Mouse (Mus musculus): ENCODE measurements around the gene Pik3r3. TPM values are rescaled to one million over a fixed set of nuclear protein-coding genes. Genes with fewer than 3 reads are reported as not detected.
"Not testable (repeated sequence)": the region's sequence is repeated elsewhere in the genome, so short reads cannot be mapped to it uniquely, and the experiment has no call there.

Gene Pik3r3
- polyA plus RNA-seq, 1 experiment from 2014 or later: 103 TPM

DNA sequence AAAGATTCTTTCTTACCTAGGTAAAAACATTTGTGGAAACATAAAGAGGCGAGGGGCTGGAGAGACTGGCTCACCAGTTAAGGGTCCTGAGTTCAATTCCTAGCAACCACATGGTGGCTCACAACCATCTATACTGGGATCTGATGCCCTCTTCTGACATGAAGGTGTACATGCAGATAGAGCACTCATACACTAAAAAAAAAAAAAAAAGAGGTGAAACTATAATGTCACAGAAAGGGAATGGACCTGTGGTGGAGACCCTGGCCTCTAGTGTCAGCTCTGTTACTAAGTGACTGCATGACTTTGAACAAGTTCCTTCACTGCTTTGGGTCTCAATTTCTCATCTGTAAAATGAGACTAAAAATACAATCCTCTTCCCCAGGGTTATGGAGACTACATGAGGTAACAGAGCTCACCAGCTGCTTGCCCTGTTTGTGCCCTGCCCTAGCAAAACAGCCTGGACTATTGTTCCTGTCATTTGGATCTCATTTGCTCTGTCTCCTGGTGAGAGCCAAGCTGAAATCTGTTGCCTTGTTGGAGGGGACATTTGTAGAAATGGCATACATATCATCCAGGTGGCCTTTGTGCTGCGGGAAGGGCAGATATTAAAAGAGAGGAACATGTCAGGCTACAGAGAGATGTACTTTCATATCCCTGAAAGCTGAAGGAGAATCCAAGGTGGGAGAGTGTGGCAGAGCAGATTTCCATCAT, 5.4 kb upstream of the Pik3r3 start:
- Histone ChIP-seq H3K27ac (ENCODE audit: low read depth, low read length) (no peak overlapping the region), H3K4me2 (replicated peaks; ENCODE audit: low read depth, low read length) (no peak overlapping the region), H3K4me1 (replicated peaks; ENCODE audit: control insufficient read depth, insufficient read depth, low read length) (no peaks in the 10 kb centered on the region; the same call in 1 of the 2 replicates), H3K27me3 (ENCODE audit: control insufficient read depth, insufficient read depth, low read length) (no peaks in the 10 kb centered on the region), H3K36me3 (ENCODE audit: control insufficient read depth, insufficient read depth, low read length) (no peaks in the 10 kb centered on the region), H3K9me3 (ENCODE audit: control insufficient read depth, low read length) (no peaks in the 10 kb centered on the region), H3K4me3 (ENCODE audit: low read depth, low read length) (no peak overlapping the region), H3K9ac (ENCODE audit: low read depth, low read length) (no peak overlapping the region)
- DNase-seq (ENCODE audit: low spot score) (no peak), ATAC-seq (ENCODE audit: low FRiP score) (no peak)
- WGBS: 82% methylated on average over 2 of the region's 2 CpGs

- Histone ChIP-seq H3K9me3 (ENCODE audit: control insufficient read depth, low read length) (no peaks in the 10 kb centered on the region), H3K4me2 (replicated peaks; ENCODE audit: low read depth, low read length) (no peak overlapping the region), H3K4me1 (replicated peaks; ENCODE audit: control insufficient read depth, insufficient read depth, low read length) (no peaks in the 10 kb centered on the region; the same call in 1 of the 2 replicates), H3K27me3 (ENCODE audit: control insufficient read depth, insufficient read depth, low read length) (no peaks in the 10 kb centered on the region), H3K9ac (ENCODE audit: low read depth, low read length) (no peak overlapping the region), H3K36me3 (ENCODE audit: control insufficient read depth, insufficient read depth, low read length) (no peaks in the 10 kb centered on the region), H3K27ac (ENCODE audit: low read depth, low read length) (no peak overlapping the region), H3K4me3 (ENCODE audit: low read depth, low read length) (no peak overlapping the region)
- ATAC-seq (ENCODE audit: low FRiP score): no peak
- DNase-seq (ENCODE audit: low spot score): no peak
- WGBS: 68% methylated on average over 2 of the region's 2 CpGs
Measured at GRCm38 (mm10) chr4:116217046-116217445, 4.4 kb upstream of the Pik3r3 start.

- ATAC-seq (ENCODE audit: low FRiP score); H3K9ac ChIP-seq (ENCODE audit: low read depth, low read length): not testable (repeated sequence)
- WGBS: 92% methylated on average over 1 of the region's 1 CpGs
Measured at GRCm38 (mm10) chr4:116217661-116218060, 3.8 kb upstream of the Pik3r3 start.

GRCm38 (mm10) chr4:116219056-116219455, 2.4 kb upstream of the Pik3r3 start:
- ATAC-seq (ENCODE audit: low FRiP score): no peak
- WGBS: 89% methylated on average over 1 of the region's 1 CpGs
- no peaks in the 10 kb centered on the region; the same call in 1 of the 2 replicates for H3K4me1 ChIP-seq (replicated peaks; ENCODE audit: control insufficient read depth, insufficient read depth, low read length)

More at GRCm38 (mm10) chr4:116217661-116218060, 3.8 kb upstream of the Pik3r3 start:
- not testable (repeated sequence) for H3K4me3 ChIP-seq (ENCODE audit: low read depth, low read length); H3K36me3 ChIP-seq (ENCODE audit: control insufficient read depth, insufficient read depth, low read length); H3K27ac ChIP-seq (ENCODE audit: low read depth, low read length); H3K4me1 ChIP-seq (replicated peaks; ENCODE audit: control insufficient read depth, insufficient read depth, low read length); DNase-seq (ENCODE audit: low spot score); H3K4me2 ChIP-seq (replicated peaks; ENCODE audit: low read depth, low read length); H3K9me3 ChIP-seq (ENCODE audit: control insufficient read depth, low read length); H3K27me3 ChIP-seq (ENCODE audit: control insufficient read depth, insufficient read depth, low read length)

GRCm38 (mm10) chr4:116220071-116220650, 1.3 kb upstream of the Pik3r3 start:
- peak overlapping the region; percentile 64 for H3K4me2 ChIP-seq (replicated peaks; ENCODE audit: low read depth, low read length)

More at GRCm38 (mm10) chr4:116219056-116219455, 2.4 kb upstream of the Pik3r3 start:
- no peak for DNase-seq (ENCODE audit: low spot score)
- no peak overlapping the region for H3K4me3 ChIP-seq (ENCODE audit: low read depth, low read length)
- no peak overlapping the region for H3K27ac ChIP-seq (ENCODE audit: low read depth, low read length)
- no peak overlapping the region for H3K4me2 ChIP-seq (replicated peaks; ENCODE audit: low read depth, low read length)
- no peaks in the 10 kb centered on the region for H3K36me3 ChIP-seq (ENCODE audit: control insufficient read depth, insufficient read depth, low read length)
- no peaks in the 10 kb centered on the region for H3K27me3 ChIP-seq (ENCODE audit: control insufficient read depth, insufficient read depth, low read length)
- H3K9ac ChIP-seq (ENCODE audit: low read depth, low read length): no peak overlapping the region
- H3K9me3 ChIP-seq (ENCODE audit: control insufficient read depth, low read length): no peaks in the 10 kb centered on the region

GRCm38 (mm10) chr4:116220780-116221139, 658 bp upstream of the Pik3r3 start:
- no peaks in the 10 kb centered on the region for H3K9me3 ChIP-seq (ENCODE audit: control insufficient read depth, low read length)
- peak overlapping the region; percentile 89 for H3K9ac ChIP-seq (ENCODE audit: low read depth, low read length)
- H3K4me3 ChIP-seq (ENCODE audit: low read depth, low read length): peak overlapping the region; percentile 82
- 1% methylated on average over 16 of the region's 26 CpGs for WGBS
- no peaks in the 10 kb centered on the region for H3K36me3 ChIP-seq (ENCODE audit: control insufficient read depth, insufficient read depth, low read length)
- no peaks in the 10 kb centered on the region for H3K27me3 ChIP-seq (ENCODE audit: control insufficient read depth, insufficient read depth, low read length)
- DNase-seq (ENCODE audit: low spot score) (no peak), ATAC-seq (ENCODE audit: low FRiP score) (no peak)
- H3K4me2 ChIP-seq (replicated peaks; ENCODE audit: low read depth, low read length): peak overlapping the region; percentile 64
- no peaks in the 10 kb centered on the region; the same call in 1 of the 2 replicates for H3K4me1 ChIP-seq (replicated peaks; ENCODE audit: control insufficient read depth, insufficient read depth, low read length)
- H3K27ac ChIP-seq (ENCODE audit: low read depth, low read length): peak overlapping the region; percentile 100

More at GRCm38 (mm10) chr4:116220071-116220650, 1.3 kb upstream of the Pik3r3 start:
- no peaks in the 10 kb centered on the region; the same call in 1 of the 2 replicates for H3K4me1 ChIP-seq (replicated peaks; ENCODE audit: control insufficient read depth, insufficient read depth, low read length)
- no peaks in the 10 kb centered on the region for H3K9me3 ChIP-seq (ENCODE audit: control insufficient read depth, low read length)
- WGBS: 5% methylated on average over 6 of the region's 6 CpGs
- peak overlapping the region; percentile 82 for H3K4me3 ChIP-seq (ENCODE audit: low read depth, low read length)
- DNase-seq (ENCODE audit: low spot score) (peak; percentile 48), ATAC-seq (ENCODE audit: low FRiP score) (no peak)
- no peaks in the 10 kb centered on the region for H3K36me3 ChIP-seq (ENCODE audit: control insufficient read depth, insufficient read depth, low read length)
- H3K9ac ChIP-seq (ENCODE audit: low read depth, low read length): peak overlapping the region; percentile 89
- no peaks in the 10 kb centered on the region for H3K27me3 ChIP-seq (ENCODE audit: control insufficient read depth, insufficient read depth, low read length)
- peak overlapping the region; percentile 100 for H3K27ac ChIP-seq (ENCODE audit: low read depth, low read length)

DNA sequence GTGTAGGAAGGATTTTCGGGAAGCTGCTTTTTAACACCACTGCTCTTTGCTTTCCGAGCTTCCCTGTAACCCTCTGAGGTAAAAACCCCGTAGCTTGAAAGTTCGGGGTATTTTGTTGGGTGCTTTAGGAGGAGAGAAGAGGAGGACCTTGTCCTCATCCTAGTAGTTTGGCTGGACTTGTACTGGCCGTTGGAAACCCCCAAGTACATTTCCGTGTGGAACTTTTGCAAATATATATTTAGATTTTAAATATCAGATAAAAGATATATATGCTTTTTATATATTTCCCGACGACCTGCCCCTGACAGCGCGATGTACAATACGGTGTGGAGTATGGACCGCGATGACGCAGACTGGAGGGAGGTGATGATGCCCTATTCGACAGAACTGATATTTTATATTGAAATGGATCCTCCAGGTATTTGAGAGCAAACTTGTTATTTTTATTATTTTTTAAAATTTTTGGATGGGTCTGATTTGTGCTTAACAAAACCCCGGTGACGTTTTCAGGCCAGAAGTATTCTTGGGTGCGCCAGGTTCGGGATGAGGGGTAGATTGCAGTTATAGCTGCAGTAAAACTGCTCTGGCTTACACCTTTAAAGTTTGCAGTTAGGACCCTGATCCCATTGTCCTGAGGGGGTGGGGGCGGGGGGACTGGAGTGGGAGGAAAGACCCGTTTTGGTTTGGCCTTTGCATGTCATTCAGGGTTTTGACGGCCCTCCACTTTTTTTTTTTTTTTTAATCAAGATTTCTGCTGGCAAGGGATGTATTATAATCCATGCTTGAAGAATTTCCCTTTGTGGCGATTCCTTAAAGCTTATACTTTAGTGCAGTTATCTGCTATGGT, 801 bp downstream of the Pik3r3 start:
- peak overlapping the region; percentile 82 for H3K4me3 ChIP-seq (ENCODE audit: low read depth, low read length)
- ATAC-seq (ENCODE audit: low FRiP score) (no peak), DNase-seq (ENCODE audit: low spot score) (peak; percentile 65)
- H3K4me2 ChIP-seq (replicated peaks; ENCODE audit: low read depth, low read length): peak overlapping the region; percentile 50
- WGBS: under 1% methylated on average over 23 of the region's 23 CpGs
- no peaks in the 10 kb centered on the region for H3K4me1 ChIP-seq (replicated peaks; ENCODE audit: control insufficient read depth, insufficient read depth, low read length)
- no peaks in the 10 kb centered on the region for H3K36me3 ChIP-seq (ENCODE audit: control insufficient read depth, insufficient read depth, low read length)
- no peaks in the 10 kb centered on the region for H3K27me3 ChIP-seq (ENCODE audit: control insufficient read depth, insufficient read depth, low read length)
- H3K9me3 ChIP-seq (ENCODE audit: control insufficient read depth, low read length): no peaks in the 10 kb centered on the region
- peak overlapping the region; percentile 97 for H3K9ac ChIP-seq (ENCODE audit: low read depth, low read length)
- H3K27ac ChIP-seq (ENCODE audit: low read depth, low read length): peak overlapping the region; percentile 99

DNA sequence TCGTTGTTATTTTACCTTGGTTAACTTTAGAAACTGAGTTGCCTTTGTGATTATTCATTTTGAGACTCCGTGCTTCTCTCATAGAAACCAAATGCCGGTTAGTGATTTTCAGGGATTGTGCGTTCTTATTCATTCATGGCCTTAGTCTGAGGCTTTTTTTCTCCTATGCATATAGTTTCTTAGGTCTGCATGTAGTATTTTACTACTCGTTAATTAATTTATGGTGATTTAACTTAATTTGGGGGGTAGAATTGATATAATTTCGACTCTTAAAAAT, 1.4 kb downstream of the Pik3r3 start:
- DNase-seq (ENCODE audit: low spot score) (no peak), ATAC-seq (ENCODE audit: low FRiP score) (no peak)
- peak overlapping the region; percentile 82 for H3K4me3 ChIP-seq (ENCODE audit: low read depth, low read length)
- H3K4me1 ChIP-seq (replicated peaks; ENCODE audit: control insufficient read depth, insufficient read depth, low read length): no peaks in the 10 kb centered on the region
- H3K4me2 ChIP-seq (replicated peaks; ENCODE audit: low read depth, low read length): peak overlapping the region; percentile 50
- H3K9me3 ChIP-seq (ENCODE audit: control insufficient read depth, low read length): no peaks in the 10 kb centered on the region
- H3K27me3 ChIP-seq (ENCODE audit: control insufficient read depth, insufficient read depth, low read length): no peaks in the 10 kb centered on the region
- peak overlapping the region; percentile 99; the same call in 1 of the 2 replicates for H3K27ac ChIP-seq (ENCODE audit: low read depth, low read length)
- peak overlapping the region; percentile 97 for H3K9ac ChIP-seq (ENCODE audit: low read depth, low read length)
- no peaks in the 10 kb centered on the region for H3K36me3 ChIP-seq (ENCODE audit: control insufficient read depth, insufficient read depth, low read length)
- WGBS: 4% methylated on average over 6 of the region's 6 CpGs
